Mouse (Mus musculus) G1E (cell line): ENCODE data around the gene Cdh22.

Source experiments
- CTCF ChIP-seq: IDR thresholded peaks from 2 replicates; pipeline ENCODE4 v1.5.1; 2012; ENCODE audit warnings: low read depth, low read length, inconsistent platforms, mixed read lengths
- GATA1 ChIP-seq: IDR thresholded peaks from 2 replicates; pipeline ENCODE4 v1.6.1; 2012; ENCODE audit warnings: borderline replicate concordance, low read length, inconsistent platforms, mixed read lengths
- TAL1 ChIP-seq: conservative IDR thresholded peaks from 2 replicates; pipeline ENCODE4 v1.6.1; 2012; ENCODE audit warnings: low read depth, low read length, inconsistent platforms, mixed read lengths

DNA sequence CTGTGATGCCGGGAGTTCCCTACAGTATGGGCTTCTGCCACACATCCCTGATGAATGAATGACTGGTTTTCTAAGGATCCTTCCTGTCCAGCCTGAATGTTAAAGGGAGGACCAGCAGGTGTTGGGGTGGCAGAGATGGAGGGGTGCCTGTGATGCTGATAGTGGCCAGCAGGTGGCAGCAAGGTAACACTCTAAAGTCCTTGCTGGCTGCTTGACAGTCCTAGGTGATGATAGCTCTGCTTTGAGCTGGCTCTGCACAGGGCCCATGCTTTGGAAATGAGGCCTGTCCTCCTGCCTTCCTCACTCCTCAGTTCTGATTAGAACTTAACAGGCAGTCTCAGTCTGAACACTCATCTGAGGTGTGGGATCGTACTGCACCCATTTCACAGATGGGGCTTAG lies 159.7 kb downstream of the Cdh22 start:
- TF ChIP-seq GATA1 (no peak), CTCF (peak; percentile 88), TAL1 (no peak)
